Mouse (Mus musculus): Measurements from ENCODE around the gene Ier5l.
A peak's percentile ranks its signal among the peaks of the same experiment; 100 is the strongest.

Ier5l gene

DNA sequence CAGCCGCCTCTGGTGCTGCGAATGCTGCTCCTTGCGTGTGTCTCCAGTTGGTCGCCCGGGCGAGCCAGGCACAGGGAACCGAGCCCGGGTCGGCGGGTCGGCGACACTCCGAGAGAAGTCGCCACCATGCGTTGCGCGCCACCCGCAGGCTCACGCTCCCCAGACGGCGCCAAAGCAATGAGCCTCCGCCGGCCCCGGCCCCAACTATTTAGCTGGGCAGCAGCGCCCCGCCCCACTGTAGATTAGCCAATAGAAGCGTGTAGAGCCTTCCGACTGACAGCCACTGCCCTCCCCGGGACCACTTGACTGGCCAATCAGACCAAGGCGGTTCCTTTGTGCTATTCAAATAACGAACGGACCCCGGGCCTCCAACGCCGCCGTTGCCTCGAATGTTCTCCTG is at the start of gene Ier5l:
Gene Ier5l (minus strand): TSS at position 181 of the 400 bp plus-strand sequence.
- peak; percentile 30 for DNase-seq (ENCODE audit: low spot score)

DNA sequence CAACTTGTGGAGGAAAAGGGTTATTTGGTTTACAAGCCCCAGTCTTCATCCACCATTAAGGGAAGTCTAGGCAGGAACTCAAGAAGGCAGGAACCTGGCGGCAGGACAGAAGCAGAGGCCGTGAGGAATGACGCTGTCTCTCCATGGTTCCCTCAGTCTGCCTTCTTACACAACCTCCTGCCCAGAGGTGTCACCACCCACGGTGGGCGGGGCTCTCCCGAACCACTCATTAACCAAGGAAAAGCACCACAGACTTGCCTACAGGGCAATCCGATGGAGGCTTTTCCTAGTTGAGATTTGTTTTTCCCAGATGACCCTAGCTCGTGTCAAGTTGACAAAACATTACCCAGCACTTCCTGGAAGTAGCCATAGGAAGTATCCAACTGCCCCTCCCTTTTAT is 49.7 kb upstream of the Ier5l start:
- no peak for DNase-seq (ENCODE audit: low spot score)

DNA sequence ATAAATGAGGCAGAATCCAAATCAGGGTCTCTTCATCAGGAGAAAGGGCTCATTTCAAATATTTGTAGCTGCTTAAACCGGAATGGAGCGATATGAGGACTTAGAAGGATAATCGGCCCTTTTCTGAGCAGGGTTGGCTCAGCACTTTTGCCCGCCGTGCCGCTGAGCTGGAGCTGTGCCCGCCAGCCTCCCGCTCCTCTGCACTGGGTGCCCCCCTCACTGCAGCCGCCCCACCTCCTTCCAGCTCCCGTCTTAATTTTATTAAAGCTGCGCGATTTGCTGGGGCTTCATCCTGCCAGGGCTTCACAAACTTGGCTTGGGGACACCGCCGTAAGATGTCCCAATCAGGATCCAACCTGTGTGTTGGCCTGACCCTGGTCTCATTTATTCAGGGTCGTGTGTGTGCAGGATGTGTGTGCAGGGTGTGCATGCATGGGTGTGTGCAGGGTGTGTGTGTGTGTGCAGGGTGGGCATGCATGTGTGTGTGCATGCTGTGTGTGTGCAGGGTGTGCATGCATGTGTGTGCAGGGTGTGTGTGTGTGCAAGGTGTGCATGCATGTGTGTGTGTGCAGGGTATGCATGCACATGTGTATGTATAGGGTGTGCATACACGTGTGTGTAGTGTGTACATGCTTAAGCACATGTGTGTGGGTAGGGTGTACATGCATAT is 36.8 kb upstream of the Ier5l start:
- DNase-seq (ENCODE audit: low spot score) = no peak

DNA sequence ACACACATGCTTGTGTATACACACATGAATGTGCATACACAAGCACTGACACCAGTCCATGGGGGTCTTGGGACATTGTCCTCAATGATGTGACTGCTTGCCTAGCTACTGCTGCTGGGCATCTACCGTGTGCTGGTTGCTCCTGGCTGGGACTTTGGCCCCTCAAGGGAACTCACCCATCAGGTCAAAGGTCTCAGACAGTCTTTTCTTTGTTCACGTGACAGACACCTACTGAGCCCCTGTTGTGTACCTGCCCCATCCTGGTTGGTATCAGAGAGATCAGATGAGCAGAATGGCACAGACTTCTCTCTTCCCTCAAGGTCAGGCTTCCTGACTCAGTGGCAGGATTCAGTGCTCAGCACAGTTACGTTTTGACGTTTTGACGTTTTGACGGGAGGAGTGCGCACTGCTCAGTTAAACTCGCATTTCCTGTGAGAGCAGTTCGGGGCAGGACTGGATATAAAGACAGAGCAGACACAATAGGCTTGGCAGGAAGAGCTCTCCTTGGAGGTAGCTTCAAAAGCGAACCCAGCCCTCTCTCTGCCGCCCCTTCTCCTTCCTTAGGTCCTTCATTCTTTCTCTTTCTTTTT is 33.2 kb upstream of the Ier5l start:
- peak; percentile 13 for DNase-seq (ENCODE audit: low spot score)

DNA sequence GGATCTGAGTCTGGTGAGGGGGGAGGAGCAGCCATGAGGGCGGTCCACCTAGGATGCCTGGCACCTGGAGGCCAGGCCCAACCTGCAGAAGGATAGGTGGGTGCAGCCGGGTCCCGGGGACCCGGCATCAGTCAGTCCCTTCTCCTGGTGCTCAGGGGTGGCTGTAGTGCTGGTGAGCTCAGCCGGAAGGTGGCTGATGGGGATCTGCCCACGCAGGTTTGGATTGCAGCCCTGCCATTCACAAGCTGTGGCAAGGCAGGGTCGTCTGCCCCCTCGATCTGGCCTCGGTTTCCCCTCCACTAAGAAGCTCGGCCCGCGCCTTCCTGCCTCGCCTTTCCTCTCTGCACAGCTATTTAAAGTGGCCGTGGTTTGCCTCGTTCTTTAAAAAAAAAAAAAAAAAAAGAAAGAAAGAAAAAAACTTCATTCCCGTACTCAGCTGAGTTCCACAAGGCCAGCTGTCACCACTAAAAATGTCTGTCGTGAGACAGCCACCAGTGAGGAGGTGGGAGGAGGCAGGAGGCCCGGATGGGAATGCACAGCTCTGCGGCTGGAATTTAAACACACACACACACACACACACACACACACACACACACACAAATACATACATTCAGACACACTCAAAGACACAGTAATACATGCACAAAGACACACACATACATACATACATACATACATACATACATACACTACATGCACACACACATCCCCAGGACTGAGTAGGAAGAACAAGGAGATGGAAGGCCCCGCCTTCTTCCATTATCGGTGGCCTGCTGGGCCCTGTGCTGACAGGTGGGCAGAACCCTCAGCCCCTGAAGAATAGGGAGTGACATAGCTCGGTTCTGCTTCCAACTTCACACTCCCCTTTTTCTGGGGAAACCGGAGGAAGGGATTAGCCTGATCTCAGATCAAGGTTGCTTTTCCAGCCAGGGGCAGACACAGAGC is 29.9 kb upstream of the Ier5l start:
- DNase-seq (ENCODE audit: low spot score) = no peak

DNA sequence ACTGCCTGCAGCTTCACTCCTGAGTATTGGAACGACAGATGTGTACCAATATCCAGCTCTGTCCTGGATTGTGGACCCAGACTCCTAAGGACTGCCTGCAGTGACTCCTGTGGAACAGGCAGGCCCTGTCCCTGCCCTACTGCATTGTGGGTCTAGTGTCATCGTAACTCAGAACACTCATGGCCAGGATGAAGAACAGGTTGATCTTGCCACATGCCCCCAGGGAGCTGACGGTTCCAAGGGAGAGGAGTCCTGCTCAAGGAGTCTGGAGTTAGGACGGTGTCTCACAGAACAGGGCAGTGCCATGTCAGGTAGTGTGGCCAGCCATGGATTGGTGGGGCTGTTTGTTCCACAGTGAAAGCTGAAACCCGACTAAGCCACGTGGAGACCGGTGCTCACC is 27.7 kb upstream of the Ier5l start:
- DNase-seq (ENCODE audit: low spot score) = no peak

DNA sequence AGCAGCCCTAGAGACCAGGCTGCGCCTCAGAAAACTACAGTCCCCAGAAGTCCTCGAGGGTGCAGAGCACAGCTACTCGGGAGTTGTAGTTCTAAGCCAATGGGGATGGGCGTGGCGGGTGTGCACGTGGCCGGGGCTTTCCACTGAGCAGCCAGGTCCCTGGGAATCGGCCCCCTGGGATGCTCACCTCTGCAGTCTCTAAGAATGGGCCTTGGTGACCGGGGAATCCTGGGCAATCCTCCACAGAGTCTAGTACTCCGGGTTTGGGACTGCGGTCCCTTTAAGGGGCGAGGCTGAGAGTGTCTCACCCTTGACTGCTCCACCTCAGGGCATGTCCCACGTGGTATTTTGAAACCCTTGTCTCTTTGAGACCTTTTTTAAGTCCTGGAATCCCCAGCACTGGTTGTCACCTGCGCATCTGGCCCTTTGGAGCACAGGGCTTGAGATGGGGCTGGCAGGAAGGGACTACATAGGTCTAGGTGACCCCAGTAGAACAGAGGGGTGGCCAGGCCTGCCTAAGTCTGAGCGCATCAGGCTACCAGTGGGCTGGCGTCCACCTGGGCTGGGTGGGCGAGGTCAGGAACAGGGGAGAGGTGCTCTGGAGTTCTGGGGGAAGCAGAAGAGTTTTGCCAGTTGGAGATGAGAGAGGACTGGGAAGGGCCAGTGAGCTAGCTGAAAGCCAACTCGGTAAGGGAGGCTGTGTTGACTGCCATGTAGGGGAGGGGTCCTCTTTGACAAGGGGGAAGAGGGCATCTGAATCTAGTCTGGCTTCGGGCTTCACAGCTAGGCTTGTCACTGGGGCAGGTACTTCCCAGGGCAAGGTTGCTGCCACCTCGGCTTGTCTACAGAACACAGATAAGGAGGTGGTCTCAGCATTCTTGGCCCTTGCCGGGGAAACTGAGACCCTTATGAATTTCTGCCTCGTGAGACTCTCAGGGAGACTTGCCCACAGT is 22.2 kb upstream of the Ier5l start:
- peak; percentile 55 for DNase-seq (ENCODE audit: low spot score)

DNA sequence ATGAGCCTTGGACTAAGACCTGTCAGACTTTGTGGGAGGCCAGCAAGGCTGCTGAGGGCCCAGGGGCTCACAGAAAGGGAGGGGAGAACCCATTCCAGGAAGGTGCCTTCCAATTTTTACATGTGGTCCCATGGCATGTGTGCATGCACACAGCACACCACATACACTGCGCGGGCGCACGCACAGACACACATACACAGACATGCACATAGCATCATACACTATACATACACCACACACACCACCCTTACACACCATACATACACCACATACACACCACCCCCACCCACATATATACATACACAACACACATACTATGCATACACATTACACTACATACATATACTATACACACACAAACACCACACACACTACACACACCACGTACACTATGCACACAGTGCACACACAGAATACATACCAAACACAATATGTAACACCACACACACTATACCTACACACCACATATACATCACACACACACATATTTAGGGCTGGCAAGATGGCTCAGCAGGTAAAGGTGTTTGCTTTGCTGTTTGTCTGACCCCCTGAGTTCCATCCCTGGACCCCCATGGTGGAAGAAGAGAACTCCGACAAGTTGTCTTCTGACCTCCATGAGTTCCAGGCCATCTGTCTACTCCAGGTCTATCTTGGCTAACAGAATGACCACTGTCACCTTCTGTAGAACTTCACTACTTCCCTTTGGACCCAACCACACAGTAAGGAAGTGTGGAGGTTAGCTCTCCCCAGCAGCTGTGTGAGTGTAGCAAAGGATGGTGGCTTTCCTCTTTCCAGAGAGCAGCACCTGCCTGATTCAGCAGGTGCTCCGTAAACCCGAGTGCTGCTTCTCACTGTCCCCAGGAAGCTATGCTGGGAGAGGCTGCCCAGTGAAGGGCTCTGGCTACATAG is 21.2 kb upstream of the Ier5l start:
- no peak for DNase-seq (ENCODE audit: low spot score)

DNA sequence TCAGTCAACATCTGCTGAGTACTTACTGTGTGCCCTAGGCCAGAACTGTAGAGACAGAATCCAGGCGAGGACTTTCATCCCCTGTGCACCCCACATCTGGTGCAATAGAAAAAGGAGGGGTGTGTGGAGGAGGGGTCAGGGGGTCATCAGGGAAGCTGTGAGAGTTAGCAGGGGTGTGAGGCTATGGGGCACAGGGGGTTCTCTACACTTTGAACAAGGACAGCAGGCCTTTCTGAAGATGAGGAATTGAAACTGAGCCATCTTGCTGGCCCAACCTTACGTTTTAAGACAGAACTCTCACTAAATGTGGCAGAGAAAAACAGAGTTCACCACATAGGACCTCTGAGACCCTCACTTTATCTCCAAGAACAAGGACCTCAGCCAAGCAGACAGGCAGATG is 16.4 kb upstream of the Ier5l start:
- DNase-seq (ENCODE audit: low spot score) = no peak

DNA sequence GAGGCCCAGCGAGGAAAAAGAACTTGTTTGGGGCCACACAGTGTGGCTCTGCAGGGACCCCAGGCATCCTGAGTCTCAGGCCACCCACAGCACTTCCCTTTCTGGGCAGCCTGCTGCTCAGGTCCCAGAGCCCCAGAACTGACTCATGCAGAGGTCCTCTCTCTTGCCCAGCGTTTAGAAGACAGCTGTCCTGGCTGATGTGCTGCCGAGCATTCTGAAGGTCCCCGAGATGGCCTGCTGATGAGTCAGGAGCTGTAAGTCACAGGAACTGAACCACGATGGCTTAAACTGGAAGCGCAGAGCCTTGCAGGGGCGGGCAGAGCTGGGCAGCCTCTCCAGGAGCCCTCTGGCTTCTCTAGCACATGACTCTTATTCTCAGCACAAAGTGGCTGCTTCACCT is 13.6 kb upstream of the Ier5l start:
- DNase-seq (ENCODE audit: low spot score) = no peak

DNA sequence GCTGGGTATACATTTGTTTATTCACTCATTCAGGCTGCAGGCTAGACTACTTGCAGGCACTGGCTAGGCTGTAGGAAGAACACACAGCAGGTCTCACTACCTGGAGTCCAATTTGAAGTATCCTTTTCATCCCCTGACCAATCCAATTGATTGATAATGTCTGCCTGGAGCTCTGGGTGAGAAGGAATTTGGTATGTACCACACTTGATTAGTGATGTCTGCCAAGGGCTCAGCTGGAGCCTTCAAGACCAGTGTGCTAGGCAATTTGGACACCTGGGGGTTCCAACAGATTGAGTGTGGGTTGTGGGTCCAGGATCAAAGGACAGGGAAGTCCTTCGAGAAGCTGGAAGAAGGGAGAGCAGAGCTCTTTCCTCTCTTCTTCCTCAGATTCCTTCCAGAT is 4.5 kb upstream of the Ier5l start:
- DNase-seq (ENCODE audit: low spot score) = no peak

DNA sequence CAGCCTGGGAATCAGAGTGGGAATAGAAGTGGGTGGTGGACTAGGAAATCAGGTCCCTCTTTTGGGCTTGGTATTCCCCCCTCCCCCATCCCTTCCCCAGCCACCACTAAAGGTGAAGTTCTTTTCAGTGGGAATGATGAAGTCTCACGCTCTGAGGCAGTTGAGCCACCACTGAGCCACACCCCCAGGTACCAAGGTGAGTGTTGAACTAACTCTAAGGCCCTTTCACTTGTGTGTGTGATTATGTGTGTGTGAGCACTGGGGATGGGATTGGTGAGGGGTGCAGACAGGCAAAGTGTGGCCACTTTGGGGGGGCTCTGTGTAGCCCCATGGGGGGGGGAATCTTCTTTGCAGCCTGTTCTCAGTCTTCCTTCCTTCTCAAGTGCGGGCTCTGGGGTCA is 2.2 kb upstream of the Ier5l start:
- DNase-seq (ENCODE audit: low spot score) = no peak

DNA sequence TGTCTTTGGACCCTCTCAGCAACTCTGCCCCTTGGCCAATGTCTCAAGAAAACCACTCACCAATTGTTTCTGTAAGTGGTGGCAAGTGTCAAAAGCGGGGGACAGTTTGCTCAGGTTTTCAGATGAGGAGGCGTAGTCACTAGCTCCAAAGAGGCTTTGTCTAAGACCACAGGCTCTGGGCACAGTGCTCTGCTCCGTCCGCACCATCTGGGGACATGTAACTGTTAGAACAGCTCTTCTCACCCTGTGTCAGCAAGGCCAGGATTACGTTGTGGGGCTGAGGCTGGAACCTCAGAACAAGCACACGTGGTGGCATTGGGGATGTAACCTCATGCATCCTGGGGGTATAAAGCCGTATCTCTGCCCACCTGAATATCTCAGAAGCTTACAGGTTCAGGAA is 1.4 kb upstream of the Ier5l start:
- no peak for DNase-seq (ENCODE audit: low spot score)

DNA sequence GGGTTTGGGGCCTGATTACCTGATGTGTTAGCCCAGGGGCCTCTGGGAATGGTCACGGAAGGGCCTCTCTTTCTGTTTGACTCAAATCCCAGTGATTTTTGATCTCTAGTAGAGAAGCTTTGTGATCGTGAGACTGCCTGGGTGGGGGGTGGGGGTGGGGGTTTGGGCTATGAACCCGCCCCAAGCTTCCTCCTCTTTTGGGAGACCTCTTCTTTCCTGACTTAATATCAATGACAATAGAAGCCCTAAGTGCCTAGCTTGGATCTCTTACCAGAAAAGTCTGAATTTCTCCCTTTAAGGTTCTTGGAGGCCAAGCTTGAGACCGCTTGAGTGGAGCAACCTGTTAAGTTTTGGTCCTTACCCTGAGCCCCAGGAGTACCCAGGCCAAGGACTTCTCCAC is 757 bp upstream of the Ier5l start:
- no peak for DNase-seq (ENCODE audit: low spot score)

DNA sequence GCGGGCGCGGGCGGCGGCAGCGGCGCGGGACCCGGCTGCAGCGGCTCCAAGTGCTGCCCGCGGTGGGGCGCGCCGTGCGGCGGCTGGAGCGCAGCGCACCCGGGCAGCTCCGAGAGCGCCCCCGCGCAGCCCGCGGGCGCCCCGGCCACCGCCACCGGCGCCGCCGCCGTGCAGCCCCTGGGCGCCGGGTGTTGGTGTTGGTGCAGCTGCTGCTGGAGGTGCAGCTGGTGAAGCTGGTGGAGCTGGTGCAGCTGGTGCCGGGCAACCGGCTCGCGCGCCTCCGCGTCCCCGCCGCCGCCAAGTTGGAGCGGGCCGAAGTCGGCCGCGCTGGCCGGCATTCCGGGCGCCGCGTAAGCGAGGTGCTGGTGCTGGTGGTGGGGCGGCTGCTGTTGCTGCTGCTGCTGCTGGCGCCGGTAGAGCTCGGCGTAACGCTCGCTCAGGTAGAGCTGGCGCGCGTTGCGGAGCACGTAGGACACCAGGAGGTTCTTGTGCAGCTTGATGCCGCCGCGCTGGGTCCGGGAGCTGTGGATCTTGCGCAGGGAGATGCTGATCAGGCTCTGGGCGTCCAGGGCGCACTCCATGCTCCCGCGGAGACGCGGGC is 488 bp downstream of the Ier5l start:
- peak; percentile 26 for DNase-seq (ENCODE audit: low spot score)

DNA sequence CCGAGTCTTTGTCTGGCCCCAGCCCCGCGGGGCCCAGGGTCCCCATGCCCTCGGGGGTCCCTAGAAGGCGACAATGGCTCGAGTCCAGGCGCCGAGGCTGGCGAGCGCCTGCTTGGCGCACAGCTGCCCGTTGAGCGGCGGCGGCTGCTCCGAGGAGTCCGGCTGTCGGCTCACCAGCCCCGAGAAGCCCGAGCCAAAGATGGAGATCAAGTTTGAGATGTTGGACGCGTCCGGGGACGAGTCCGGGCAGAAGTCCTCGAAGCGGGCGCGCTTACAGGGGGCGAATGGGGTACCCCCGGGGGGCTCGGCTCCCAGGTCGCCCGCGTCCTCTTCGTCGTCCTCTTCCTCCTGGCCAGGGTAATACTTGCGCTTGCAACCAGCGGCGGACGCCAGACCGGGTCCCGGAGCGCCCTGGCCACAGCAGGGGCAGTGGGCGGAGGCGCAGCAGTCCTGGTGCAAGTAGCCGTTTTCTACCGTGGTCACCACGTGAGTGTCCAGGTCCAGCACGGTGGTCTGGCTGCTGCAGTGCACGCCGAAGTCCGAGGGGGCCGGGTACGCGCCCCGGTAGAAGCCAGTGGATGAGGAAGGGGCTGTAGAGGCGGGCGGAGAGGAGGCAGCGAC is 1.2 kb downstream of the Ier5l start:
- no peak for DNase-seq (ENCODE audit: low spot score)

DNA sequence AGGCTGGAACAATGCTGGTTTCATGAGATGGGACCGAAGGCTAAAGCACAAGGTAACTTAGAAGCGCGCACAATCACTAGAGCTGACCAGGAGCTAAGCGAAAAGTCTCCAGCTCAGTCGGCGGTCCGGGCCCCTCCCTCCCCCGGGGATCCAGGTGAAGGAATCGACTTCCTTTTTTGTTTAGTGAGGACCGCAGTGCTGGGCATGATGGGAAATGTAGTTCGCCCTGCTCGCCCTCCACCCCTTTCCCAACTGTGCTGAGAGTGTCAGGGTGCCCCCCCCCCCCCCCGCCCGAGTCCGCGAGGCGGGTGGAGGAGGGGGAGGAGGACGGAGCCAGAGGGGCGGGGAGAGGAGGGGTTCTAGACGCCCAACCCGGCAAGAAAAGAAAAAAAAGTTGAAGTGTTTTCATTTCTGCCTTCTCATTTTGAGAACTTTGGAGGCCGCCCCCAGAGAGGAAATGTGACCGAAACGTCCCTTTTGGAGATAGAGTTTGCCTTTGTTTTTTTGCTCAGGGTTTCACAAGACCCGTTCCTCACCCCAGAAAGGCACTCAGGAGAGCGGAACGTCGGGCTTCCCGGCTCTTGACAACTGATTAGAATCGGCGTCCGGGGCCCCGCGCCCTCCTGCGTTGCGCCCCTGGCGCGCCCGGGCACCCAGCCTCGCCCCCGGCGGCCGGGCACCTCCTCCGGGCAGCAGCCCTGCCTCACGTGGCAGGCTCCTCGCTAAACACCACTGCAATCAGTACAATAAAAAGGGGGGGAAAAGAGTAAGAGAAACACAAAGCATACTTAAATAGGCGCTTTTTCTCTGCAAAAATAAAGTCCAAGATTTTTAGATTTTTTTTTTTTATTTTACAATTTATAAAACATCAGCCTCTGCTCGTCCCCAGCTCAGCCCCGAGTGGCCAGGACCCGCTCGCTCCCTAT is 2.0 kb downstream of the Ier5l start:
- peak; percentile 46 for DNase-seq (ENCODE audit: low spot score)

DNA sequence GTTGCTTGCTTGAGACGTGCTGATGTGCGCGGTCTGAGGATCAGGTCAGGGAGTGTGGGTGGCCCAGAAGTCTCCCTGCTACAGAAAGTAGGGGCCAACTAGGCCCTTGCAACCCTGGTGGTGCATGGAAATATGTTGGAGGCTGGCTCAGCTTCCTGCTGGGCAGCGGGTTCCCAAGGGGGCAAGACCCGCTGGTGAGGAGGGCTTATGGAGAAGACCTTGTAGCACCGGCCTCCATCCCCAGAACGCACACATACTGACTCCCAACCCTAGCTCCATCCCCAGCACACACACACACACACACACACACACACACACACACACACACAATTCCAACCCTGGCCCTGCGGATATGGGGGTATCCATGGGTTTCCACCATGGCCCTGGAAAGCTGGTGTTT is 3.0 kb downstream of the Ier5l start:
- no peak for DNase-seq (ENCODE audit: low spot score)

Data from T-cell, adult 2 months (primary cell).